Mouse (Mus musculus) forebrain, embryonic 11.5 days (tissue): ENCODE results near the gene P2rx1. TPM values are rescaled to one million over a fixed set of nuclear protein-coding genes. Genes with fewer than 3 reads are reported as not detected.

Experiments
- ATAC-seq: fragments of 200-750 bp; cut with Nextera tagmentation; replicated peaks from 2 replicates; pipeline ENCODE4 v1.8.0; 2017; ENCODE audit warnings: moderate TSS enrichment; ENCODE audit not compliant: low FRiP score
- DNase-seq: peaks from one replicate; pipeline ENCODE4 v3.0.0-alpha.2; 2017; ENCODE audit warnings: low spot score
- H3K27ac ChIP-seq: fragments of 300-500 bp; sonication (generic); 2 replicates; pipeline ENCODE4 v1.5.1; 2014; ENCODE audit warnings: low read depth, low read length
- H3K27me3 ChIP-seq: fragments of 300-500 bp; sonication (generic); 2 replicates; pipeline ENCODE4 v1.6.1; 2014; ENCODE audit warnings: mild to moderate bottlenecking, low read length, mixed read lengths; ENCODE audit not compliant: control insufficient read depth, insufficient read depth
- H3K36me3 ChIP-seq: fragments of 300-500 bp; sonication (generic); 2 replicates; pipeline ENCODE4 v1.6.1; 2014; ENCODE audit warnings: mild to moderate bottlenecking, low read length, moderate library complexity, mixed read lengths; ENCODE audit not compliant: control insufficient read depth, insufficient read depth
- H3K4me1 ChIP-seq: fragments of 300-500 bp; sonication (generic); replicated peaks from 2 replicates; pipeline ENCODE4 v1.6.1; 2014; ENCODE audit warnings: low read length, mixed read lengths; ENCODE audit not compliant: control insufficient read depth, insufficient read depth
- H3K4me2 ChIP-seq: fragments of 300-500 bp; sonication (generic); 2 replicates; pipeline ENCODE4 v1.6.1; 2014; ENCODE audit warnings: low read depth, mild to moderate bottlenecking, low read length, moderate library complexity, mixed read lengths; ENCODE audit not compliant: severe bottlenecking
- H3K4me3 ChIP-seq: fragments of 300-500 bp; sonication (generic); 2 replicates; pipeline ENCODE4 v1.5.1; 2014; ENCODE audit warnings: low read depth, low read length
- H3K9ac ChIP-seq: fragments of 300-500 bp; sonication (generic); 2 replicates; pipeline ENCODE4 v1.6.1; 2014; ENCODE audit warnings: low read length
- H3K9me3 ChIP-seq: fragments of 300-500 bp; sonication (generic); 2 replicates; pipeline ENCODE4 v1.6.1; 2016; ENCODE audit warnings: low read length, mixed read lengths; ENCODE audit not compliant: control insufficient read depth
- WGBS: fragments of 180-500 bp; shearing (Covaris S2); extraction: QIAGEN DNeasy Blood & Tissue Kit; methylation state at CpG from one replicate; pipeline ENCODE4 v1.1.7; 2014; 5-methylcytosine and 5-hydroxymethylcytosine counted together
- polyA plus RNA-seq: library from polyadenylated mRNA; unstranded; fragments of >200 nt; fragmentation: Nextera tagmentation; extraction: Ambion mirVana; gene quantifications from 2 replicates; pipeline ENCODE4 v1.2.1, GENCODE M21; 2014

The P2rx1 gene
- polyA plus RNA-seq, 1 experiment from 2014 or later, result 1.1 TPM

DNA sequence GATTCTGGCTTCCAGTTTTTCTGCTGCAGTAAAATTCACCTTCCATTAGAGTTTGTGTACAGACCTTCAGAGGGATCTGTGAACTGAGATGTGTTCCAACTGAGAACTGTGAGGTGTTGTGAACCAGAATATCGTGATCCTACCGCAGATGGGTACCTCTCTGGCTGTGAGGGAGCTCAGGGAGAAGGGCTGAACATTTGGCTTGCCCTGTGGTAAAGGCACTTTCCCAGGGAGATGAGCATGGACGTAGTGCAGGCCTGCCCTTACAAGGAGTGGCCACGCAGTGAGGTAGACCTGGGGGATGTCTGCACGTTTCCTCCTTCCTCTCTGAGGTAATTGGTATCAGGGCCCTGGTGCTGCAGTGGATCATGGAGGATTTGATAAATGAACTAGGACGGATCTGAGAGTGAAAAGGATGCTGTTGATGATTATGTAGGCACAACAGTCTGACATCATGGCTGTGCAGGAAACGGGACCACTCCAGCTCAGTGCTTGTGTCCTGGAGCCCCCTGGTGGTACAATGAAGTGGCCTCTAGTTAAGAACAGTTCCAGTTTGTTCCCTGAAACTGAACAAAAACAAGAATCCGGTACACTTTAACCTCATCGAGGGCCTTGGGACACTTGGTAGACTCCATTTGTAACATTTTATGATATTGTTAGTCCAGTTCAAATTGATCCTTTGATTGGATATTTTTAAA lies 40.3 kb downstream of the P2rx1 start:
- ATAC-seq, result peak; percentile 50; the same call in 1 of the 2 replicates
- no peak overlapping the region for H3K27ac ChIP-seq
- no peaks in the 10 kb centered on the region for H3K4me1 ChIP-seq
- no peak overlapping the region for H3K4me3 ChIP-seq
- H3K9me3 ChIP-seq, result no peaks in the 10 kb centered on the region
- H3K4me2 ChIP-seq, result no peak overlapping the region
- WGBS, result 59% methylated on average over 9 of the region's 9 CpGs
- no peaks in the 10 kb centered on the region for H3K36me3 ChIP-seq
- H3K27me3 ChIP-seq, result no peaks in the 10 kb centered on the region
- DNase-seq, result peak; percentile 74
- H3K9ac ChIP-seq, result no peak overlapping the region

DNA sequence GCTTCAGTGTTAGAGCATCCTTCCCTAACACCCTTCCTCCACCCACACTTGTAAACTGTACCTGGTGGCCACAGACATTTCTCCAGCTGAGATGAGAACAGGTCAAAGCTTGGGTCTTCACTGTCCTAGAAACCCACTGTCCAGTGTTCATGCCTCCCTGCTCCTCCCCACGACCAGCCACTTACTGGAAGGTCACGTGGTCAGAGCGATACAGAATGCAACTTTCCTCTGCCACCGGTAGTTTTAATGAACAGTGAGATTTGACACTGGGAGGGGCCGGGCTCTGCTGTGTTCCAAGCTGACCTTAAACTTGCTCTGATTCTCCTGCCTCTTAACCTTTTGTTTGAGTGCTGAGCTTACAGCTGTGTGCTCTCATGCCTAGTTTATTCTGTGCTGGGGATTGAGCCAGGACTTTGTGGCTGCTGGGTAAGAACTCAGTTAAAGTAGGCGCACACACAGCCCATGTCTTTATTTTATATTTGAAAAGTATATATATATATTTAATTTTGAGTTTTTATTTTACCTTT lies 45.4 kb downstream of the P2rx1 start:
- Histone ChIP-seq H3K4me3 (no peak overlapping the region), H3K4me2 (no peak overlapping the region), H3K36me3 (no peaks in the 10 kb centered on the region), H3K9me3 (no peaks in the 10 kb centered on the region), H3K27ac (no peak overlapping the region), H3K9ac (no peak overlapping the region), H3K4me1 (peaks cover 8% of the 10 kb centered on the region; the same call in 1 of the 2 replicates), H3K27me3 (no peaks in the 10 kb centered on the region)
- DNase-seq (peak; percentile 35), ATAC-seq (no peak)
- 72% methylated on average over 6 of the region's 6 CpGs for WGBS

DNA sequence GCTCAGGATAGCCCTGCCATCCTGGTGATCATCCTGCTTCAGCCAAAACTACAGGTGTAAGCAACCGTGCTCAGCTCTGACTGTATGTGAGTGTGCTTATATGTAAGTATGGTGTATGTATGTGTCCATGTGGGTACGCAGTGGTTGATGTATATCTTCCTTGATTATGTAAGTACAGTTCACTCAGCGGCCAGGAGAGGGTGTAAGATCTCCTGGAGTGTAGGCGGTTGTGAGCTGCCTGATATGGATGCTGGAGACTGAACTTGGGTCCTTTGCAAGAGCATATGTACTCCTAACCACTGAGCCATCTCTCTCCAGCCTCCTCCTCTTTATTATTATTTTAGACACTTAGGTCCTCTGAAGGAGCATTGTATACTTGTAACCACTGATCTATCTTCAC lies 45.9 kb downstream of the P2rx1 start:
- peak; percentile 43 for DNase-seq
- no peaks in the 10 kb centered on the region for H3K9me3 ChIP-seq
- peaks cover 8% of the 10 kb centered on the region; the same call in 1 of the 2 replicates for H3K4me1 ChIP-seq
- no peak overlapping the region for H3K4me2 ChIP-seq
- H3K27me3 ChIP-seq, result no peaks in the 10 kb centered on the region
- no peak overlapping the region for H3K9ac ChIP-seq
- no peaks in the 10 kb centered on the region for H3K36me3 ChIP-seq
- no peak overlapping the region for H3K4me3 ChIP-seq
- no peak for ATAC-seq
- no peak overlapping the region for H3K27ac ChIP-seq
- WGBS, result 82% methylated on average over 4 of the region's 4 CpGs

- Histone ChIP-seq H3K4me3 (peak within 1 kb of the TSS; percentile 91), H3K9me3 (no peaks in the 10 kb centered on the region), H3K27ac (peak within 1 kb of the TSS; percentile 81), H3K4me1 (peaks cover 8% of the 10 kb centered on the region; the same call in 1 of the 2 replicates), H3K27me3 (no peaks in the 10 kb centered on the region), H3K36me3 (no peaks in the 10 kb centered on the region), H3K9ac (peak within 1 kb of the TSS; percentile 87), H3K4me2 (peak within 1 kb of the TSS; percentile 85)
- ATAC-seq, result peak; percentile 96
- WGBS, result 0% methylated on average over 39 of the region's 39 CpGs
- peak; percentile 97 for DNase-seq
These were observed 48.7 kb downstream of the P2rx1 start, which contains the start of gene Ncbp3 for GRCm38 (mm10) chr11:73047542-73047996. TSS of gene Ncbp3 (plus strand) at chr11:73047783.

DNA sequence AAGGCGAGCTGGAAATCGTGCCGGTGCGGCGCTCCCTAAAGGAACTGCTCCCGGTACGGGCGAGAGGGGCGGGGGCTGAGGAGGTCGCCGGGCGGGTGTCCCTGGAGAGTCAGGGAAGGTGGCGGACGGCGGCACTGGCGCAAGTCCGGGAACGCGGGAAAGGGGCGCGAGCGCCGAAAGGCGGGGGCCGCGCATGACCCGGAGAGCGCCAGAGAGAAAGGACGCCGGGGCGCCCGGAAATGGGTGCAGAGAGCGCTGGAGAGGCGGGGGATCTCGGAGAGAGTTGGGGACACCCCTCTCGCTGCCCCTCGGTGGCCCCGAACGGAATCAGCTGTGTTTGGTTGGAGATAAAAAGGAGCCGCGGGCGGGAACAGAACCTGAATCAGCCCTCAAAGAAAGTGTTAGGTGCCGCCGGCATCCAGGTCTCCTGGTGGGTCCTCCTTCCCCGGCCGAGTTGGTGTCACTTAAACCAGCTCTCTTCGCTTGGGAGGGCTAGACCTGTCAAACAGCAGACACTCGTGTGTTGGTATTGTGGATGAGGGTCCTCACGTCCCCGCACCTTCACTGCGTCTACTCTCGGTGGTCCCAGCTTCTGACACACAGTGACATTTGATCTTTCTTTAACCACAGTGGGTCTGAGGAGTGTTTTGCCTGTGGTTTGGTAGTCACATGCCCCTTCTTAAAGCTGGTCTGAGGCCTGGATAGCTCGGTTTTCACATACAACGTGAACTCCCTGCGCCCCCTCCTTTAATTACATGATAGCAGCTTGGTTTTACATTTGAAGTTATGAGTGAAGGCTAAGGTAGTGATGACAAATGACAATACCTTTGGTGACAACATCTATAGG lies 49.4 kb downstream of the P2rx1 start:
- Histone ChIP-seq H3K36me3 (no peaks in the 10 kb centered on the region), H3K4me2 (peak overlapping the region; percentile 85), H3K9ac (peak overlapping the region; percentile 87), H3K27ac (peak overlapping the region; percentile 81), H3K4me1 (peaks cover 8% of the 10 kb centered on the region; the same call in 1 of the 2 replicates), H3K4me3 (peak overlapping the region; percentile 91), H3K9me3 (no peaks in the 10 kb centered on the region), H3K27me3 (no peaks in the 10 kb centered on the region)
- WGBS, result 1% methylated on average over 55 of the region's 55 CpGs
- DNase-seq, result no peak
- ATAC-seq, result peak; percentile 78

DNA sequence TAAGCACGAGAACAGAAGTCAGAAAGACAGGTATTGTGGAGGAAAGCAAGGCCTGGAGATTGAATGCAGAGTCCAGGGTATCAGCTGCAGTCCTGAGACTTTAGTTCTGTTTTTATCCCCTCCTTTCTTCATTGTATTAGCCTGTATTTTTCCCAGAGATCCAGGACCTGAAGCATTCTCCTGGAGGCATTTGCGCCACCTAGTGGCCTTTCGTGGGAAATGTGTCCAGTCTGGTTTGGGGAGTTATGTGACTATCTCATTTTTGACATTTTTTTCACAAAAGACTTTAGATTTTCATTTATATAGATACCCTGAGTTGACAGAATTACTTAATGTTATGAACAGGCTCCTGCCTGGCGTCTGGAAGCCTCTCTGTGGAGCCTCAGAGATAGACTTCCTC lies 50.4 kb downstream of the P2rx1 start:
- H3K4me2 ChIP-seq, result peak overlapping the region; percentile 85
- ATAC-seq (no peak), DNase-seq (peak; percentile 88)
- H3K9me3 ChIP-seq, result no peaks in the 10 kb centered on the region
- peak overlapping the region; percentile 91; the same call in 1 of the 2 replicates for H3K4me3 ChIP-seq
- peak overlapping the region; percentile 87; the same call in 1 of the 2 replicates for H3K9ac ChIP-seq
- no peak overlapping the region for H3K27ac ChIP-seq
- WGBS, result 4% methylated on average over 4 of the region's 4 CpGs
- no peaks in the 10 kb centered on the region for H3K27me3 ChIP-seq
- peaks cover 8% of the 10 kb centered on the region; the same call in 1 of the 2 replicates for H3K4me1 ChIP-seq
- no peaks in the 10 kb centered on the region for H3K36me3 ChIP-seq

- Histone ChIP-seq H3K4me3 (no peak overlapping the region), H3K27ac (no peak overlapping the region), H3K9me3 (no peaks in the 10 kb centered on the region), H3K9ac (no peak overlapping the region), H3K4me2 (no peak overlapping the region), H3K4me1 (peaks cover 8% of the 10 kb centered on the region; the same call in 1 of the 2 replicates), H3K36me3 (no peaks in the 10 kb centered on the region), H3K27me3 (no peaks in the 10 kb centered on the region)
- WGBS, result 95% methylated on average over 1 of the region's 1 CpGs
- no peak for ATAC-seq
- DNase-seq, result no peak
These were observed 53.9 kb downstream of the P2rx1 start for GRCm38 (mm10) chr11:73052795-73053194.

DNA sequence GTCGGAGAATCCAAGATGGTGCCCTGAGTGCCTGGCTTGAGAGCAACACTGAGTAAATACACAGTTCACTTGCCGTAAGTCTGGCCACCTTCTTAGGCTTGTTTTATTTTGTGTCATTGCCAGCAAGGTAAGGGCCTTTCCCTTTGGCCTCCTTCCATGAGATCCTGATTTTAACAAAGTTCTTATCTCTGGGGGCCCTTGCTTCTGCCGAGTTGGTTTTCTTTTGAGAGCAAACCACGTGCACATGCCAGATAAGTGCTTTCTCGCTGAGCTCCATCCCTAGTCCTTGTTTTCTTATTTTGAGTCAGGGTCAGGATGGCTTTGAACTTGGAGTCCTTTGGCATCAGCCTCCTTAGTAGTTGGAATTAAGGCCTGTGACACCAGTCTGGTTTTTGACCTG lies 58.8 kb downstream of the P2rx1 start:
- H3K4me1 ChIP-seq, result no peaks in the 10 kb centered on the region
- no peak overlapping the region for H3K9ac ChIP-seq
- no peak overlapping the region for H3K27ac ChIP-seq
- no peak overlapping the region for H3K4me2 ChIP-seq
- 91% methylated on average over 5 of the region's 5 CpGs for WGBS
- no peak for ATAC-seq
- no peaks in the 10 kb centered on the region; the same call in 1 of the 2 replicates for H3K36me3 ChIP-seq
- no peaks in the 10 kb centered on the region for H3K9me3 ChIP-seq
- H3K4me3 ChIP-seq, result no peak overlapping the region
- H3K27me3 ChIP-seq, result no peaks in the 10 kb centered on the region
- no peak for DNase-seq
